Mouse (Mus musculus) ES-E14 (cell line): Measurements from ENCODE around the gene Tsr3. TPM values are rescaled to one million over a fixed set of nuclear protein-coding genes. Genes with fewer than 3 reads are reported as not detected.

Experiments
- DNase-seq: peaks from one replicate; pipeline ENCODE4 v3.0.0-alpha.2; 2013; ENCODE audit warnings: low read depth, low spot score
- H3K27ac ChIP-seq: 2 replicates; pipeline ENCODE4 v1.5.1; 2012; ENCODE audit warnings: low read depth, mild to moderate bottlenecking, low read length, moderate library complexity, mixed read lengths; ENCODE audit not compliant: poor library complexity, insufficient read depth, severe bottlenecking
- H3K36me3 ChIP-seq: 2 replicates; pipeline ENCODE4 v1.6.1; 2012; ENCODE audit warnings: mild to moderate bottlenecking, low read length, moderate library complexity, mixed read lengths; ENCODE audit not compliant: control insufficient read depth, poor library complexity, insufficient read depth, severe bottlenecking
- H3K4me1 ChIP-seq, 2 experiments: fragments of 150-350 bp in 1 of 2; sonication (generic) in 1 of 2; 2 replicates each; pipeline ENCODE4 v1.6.1; 2012; ENCODE audit warnings: low read length in 2 of 2, mild to moderate bottlenecking in 1 of 2, mixed read lengths in 1 of 2; ENCODE audit not compliant: control insufficient read depth in 2 of 2, insufficient read depth in 2 of 2, poor library complexity in 1 of 2
- H3K4me3 ChIP-seq, 2 experiments: fragments of 150-350 bp in 1 of 2; sonication (generic) in 1 of 2; 2 replicates each; pipeline ENCODE4 v1.5.1; 2012; ENCODE audit warnings: low read length in 2 of 2, low read depth in 1 of 2, mild to moderate bottlenecking in 1 of 2, mixed read lengths in 1 of 2; ENCODE audit not compliant: insufficient read depth in 1 of 2, poor library complexity in 1 of 2, severe bottlenecking in 1 of 2
- H3K9ac ChIP-seq: 2 replicates; pipeline ENCODE4 v1.6.1; 2012; ENCODE audit warnings: low read depth, mild to moderate bottlenecking, low read length, mixed read lengths; ENCODE audit not compliant: poor library complexity, insufficient read depth, severe bottlenecking
- H3K9me3 ChIP-seq: fragments of 150-350 bp; sonication (generic); 2 replicates; pipeline ENCODE4 v1.6.1; 2012; ENCODE audit warnings: low read depth, mild to moderate bottlenecking, low read length; ENCODE audit not compliant: control insufficient read depth, insufficient read depth
- CHD2 ChIP-seq: IDR thresholded peaks from 2 replicates; pipeline ENCODE4 v1.6.1; 2014; ENCODE audit warnings: mild to moderate bottlenecking, low read depth, low read length, inconsistent platforms
- HCFC1 ChIP-seq: IDR thresholded peaks from 2 replicates; pipeline ENCODE4 v1.6.1; 2012; ENCODE audit warnings: low read length, inconsistent platforms, borderline replicate concordance; ENCODE audit not compliant: insufficient read depth
- MAFK ChIP-seq: IDR thresholded peaks from 2 replicates; pipeline ENCODE4 v1.6.1; 2014; ENCODE audit warnings: mild to moderate bottlenecking, low read depth, low read length, inconsistent platforms; ENCODE audit not compliant: insufficient read depth
- ZC3H11A ChIP-seq: IDR thresholded peaks from 2 replicates; pipeline ENCODE4 v1.6.1; 2012; ENCODE audit warnings: low read depth, mild to moderate bottlenecking, inconsistent platforms, low read length, borderline replicate concordance
- ZNF384 ChIP-seq: IDR thresholded peaks from 2 replicates; pipeline ENCODE4 v1.6.1; 2012; ENCODE audit warnings: low read depth, low read length, inconsistent platforms
- in situ Hi-C, 2 experiments: fragments of 600-800 bp; cut with MboI; formaldehyde crosslinking; loops; one replicate each; pipeline ENCODE4 v1.15.1; 2025; ENCODE audit warnings: low sequenced_read_pairs in 2 of 2, inconsistent platforms in 1 of 2; ENCODE audit not compliant: unreplicated experiment in 2 of 2
- total RNA-seq: library from RNA; depleted of rRNA; stranded (reverse); fragments of 300-350 nt; gene quantifications from 2 replicates; pipeline ENCODE4 v1.2.3, GENCODE M21; 2012; rRNA removed

The Tsr3 gene
- 32.3 and 34.9 TPM in 2 replicates for total RNA-seq

DNA sequence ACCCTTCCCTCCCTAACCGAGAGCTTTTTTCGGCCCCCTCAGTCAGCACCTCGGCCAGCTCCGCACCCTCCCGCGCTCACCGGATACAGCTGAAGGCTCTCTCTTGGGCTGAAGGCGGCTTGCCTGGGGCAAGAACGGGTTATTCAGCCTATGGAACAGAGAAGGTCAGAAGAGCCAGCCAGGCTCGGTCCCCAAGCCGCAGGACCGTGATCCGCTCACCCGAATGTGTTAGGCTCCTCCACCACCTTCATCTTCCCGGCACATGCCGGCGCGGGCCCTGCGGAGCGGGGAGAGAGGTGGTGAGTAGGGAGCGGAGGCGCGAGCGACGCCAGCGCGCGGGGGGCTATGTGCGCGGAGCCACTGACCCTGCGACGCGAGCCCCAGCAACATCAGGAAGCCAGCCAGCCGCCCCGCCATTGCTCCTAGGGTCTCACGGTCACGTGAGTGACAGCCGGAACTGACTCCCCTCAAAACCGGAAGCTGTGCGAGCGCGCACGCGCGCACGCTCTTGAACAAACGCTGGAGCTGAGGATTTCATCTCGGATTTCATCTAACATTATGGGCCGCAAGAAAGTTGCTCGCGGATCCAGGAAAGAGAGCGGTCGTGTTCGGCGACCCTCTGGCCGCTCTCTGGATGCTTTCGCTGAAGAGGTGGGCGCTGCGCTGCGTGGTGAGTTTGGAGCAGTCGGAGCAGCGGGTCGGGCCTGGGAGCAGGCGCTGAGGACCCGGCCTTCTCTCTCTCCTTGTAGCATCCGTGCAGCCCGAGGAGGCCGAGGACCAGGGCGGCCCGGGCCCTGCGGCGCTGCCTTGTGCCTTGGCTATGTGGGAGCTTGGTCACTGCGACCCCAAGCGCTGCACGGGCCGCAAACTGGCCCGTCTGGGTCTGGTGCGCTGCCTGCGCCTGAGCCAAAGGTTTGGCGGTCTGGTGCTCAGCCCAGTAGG is at the start of gene Tsr3, which contains the start of gene Gnptg:
Tsr3 (plus strand) TSS at position 476 of the 942 bp plus-strand sequence.
Gnptg (minus strand) TSS at position 430 of the 942 bp plus-strand sequence.
- peaks cover 3 to 21% of the 10 kb centered on the region in 2 experiments; a peak in 2 of 4 replicates for H3K4me1 ChIP-seq
- peak; percentile 88 for DNase-seq
- peak within 1 kb of the TSS; percentile 86 for H3K9ac ChIP-seq
- peaks cover 15% of the 10 kb centered on the region for H3K36me3 ChIP-seq
- H3K4me3 ChIP-seq = peak within 1 kb of the TSS; percentile 85 to 97
- no peak for TF ChIP-seq MAFK
- no peaks in the 10 kb centered on the region for H3K9me3 ChIP-seq
- in situ Hi-C loops = no loop called here
- 0 out of 2 replicates have a peak within 1 kb of the TSS, but pooled peaks have one; percentile 24 for H3K27ac ChIP-seq

DNA sequence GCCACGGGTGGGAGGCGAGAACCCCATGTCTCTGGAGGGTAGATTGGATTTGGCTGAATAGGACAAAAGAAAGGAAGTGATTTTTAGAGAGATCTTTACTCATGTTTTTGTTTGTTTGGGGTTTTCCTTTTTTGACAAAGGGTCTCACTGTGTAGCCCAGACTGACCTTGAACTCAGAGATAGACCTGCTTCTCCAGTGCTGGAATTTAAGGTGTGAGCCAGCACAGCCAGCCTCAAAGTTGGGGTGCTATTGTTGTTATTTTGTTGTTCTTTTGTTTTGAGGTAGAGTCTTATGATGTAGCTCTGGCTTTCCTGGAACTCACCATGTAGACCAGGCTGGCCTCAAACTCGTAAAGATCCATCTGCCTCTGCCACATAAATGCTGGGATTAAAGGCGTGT is 37.6 kb upstream of the Tsr3 start:
- TF ChIP-seq ZC3H11A (no peak), ZNF384 (no peak), CHD2 (no peak), MAFK (no peak), HCFC1 (no peak)
- Histone ChIP-seq H3K4me3 (no peak overlapping the region), H3K9me3 (no peaks in the 10 kb centered on the region), H3K27ac (no peak overlapping the region), H3K4me1 (no peaks in the 10 kb centered on the region), H3K9ac (no peak overlapping the region), H3K36me3 (peaks cover 29% of the 10 kb centered on the region; the same call in 1 of the 2 replicates)
- DNase-seq = no peak
- in situ Hi-C loops = no loop called here

DNA sequence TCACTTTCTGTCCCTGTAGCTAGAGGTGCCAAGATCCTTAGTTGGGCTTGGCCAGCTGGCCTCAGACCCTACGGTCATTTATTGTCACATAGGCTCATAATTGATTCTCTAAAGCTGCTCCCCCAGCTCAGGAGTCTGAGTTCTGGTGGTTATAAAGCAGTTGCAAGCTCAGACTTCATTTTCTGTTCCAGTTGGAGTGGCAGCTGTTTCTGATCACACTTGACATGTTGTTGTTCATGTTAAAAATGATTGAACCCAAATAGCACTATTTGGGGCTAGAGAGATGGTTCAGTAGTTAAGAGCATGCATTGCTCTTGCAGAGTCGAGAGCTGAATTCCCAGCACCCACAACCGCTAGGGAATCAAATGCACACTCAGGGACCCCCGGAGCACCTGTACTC is 30.0 kb upstream of the Tsr3 start:
- in situ Hi-C loops = no loop called here
- Histone ChIP-seq H3K36me3 (peaks cover 35% of the 10 kb centered on the region; the same call in 1 of the 2 replicates), H3K9me3 (no peaks in the 10 kb centered on the region), H3K27ac (no peak overlapping the region), H3K4me1 (no peaks in the 10 kb centered on the region), H3K4me3 (no peak overlapping the region), H3K9ac (no peak overlapping the region)
- TF ChIP-seq CHD2 (no peak), ZC3H11A (no peak), ZNF384 (no peak), MAFK (no peak), HCFC1 (no peak)
- no peak for DNase-seq

DNA sequence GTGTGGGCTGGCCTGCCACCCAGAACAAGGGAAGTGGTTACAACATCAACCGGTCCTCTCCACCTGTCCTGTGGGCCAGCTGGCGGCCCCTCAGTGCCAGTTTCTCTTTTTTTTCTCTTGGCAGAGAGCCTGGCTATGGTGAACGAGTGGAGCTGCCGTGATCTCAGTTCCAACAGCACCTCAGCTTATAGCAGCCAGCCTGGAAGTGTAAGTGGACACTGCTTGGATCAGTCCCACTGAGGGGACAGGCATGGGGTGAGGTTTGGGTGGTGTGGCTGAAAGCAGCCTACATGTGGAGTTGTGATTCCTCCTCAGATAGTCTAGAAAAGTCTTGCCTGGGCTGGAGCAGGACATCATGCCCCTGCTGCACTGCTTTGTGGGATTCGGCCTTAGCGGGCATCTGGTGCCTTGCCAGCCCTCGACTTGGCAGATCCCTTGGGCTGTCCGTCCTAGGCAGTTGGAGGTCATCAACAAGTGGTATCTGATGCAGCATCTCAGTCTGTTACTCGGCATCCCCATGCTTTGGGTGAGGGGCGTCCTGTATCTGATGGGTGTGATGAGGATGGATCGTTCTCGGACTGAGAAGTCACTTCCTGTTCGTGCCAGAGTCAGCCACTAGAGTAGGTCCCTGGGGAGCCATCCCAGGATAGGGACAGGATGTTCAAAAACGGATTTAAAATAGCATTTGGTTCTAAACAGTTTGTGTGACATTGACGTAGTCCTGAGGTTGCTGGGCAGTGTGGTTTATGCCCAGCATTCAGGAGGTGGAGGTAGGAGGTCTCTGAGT is 29.1 kb upstream of the Tsr3 start:
- Histone ChIP-seq H3K4me1 (no peaks in the 10 kb centered on the region), H3K36me3 (peaks cover 27% of the 10 kb centered on the region; the same call in 1 of the 2 replicates), H3K9me3 (no peaks in the 10 kb centered on the region), H3K4me3 (no peak overlapping the region), H3K9ac (no peak overlapping the region), H3K27ac (no peak overlapping the region)
- in situ Hi-C loops = no loop called here
- TF ChIP-seq MAFK = no peak
- no peak for TF ChIP-seq ZC3H11A
- no peak for DNase-seq
